Mouse (Mus musculus) testis, adult 2 months (tissue): Measurements from ENCODE around the gene Car6. TPM values are rescaled to one million over a fixed set of nuclear protein-coding genes. Genes with fewer than 3 reads are reported as not detected.
A peak's percentile ranks its signal among the peaks of the same experiment; 100 is the strongest.

ENCODE experiments used
- H3K27ac ChIP-seq: fragments of 200-500 bp; 2 replicates; pipeline ENCODE4 v1.5.1; 2012; ENCODE audit warnings: low read depth, low read length; ENCODE audit not compliant: control insufficient read depth, insufficient read depth
- H3K27me3 ChIP-seq: fragments of 200-500 bp; 2 replicates; pipeline ENCODE4 v1.6.1; 2012; ENCODE audit warnings: mild to moderate bottlenecking, low read length, moderate library complexity; ENCODE audit not compliant: control insufficient read depth, insufficient read depth
- H3K36me3 ChIP-seq: fragments of 200-500 bp; 2 replicates; pipeline ENCODE4 v1.6.1; 2012; ENCODE audit warnings: mild to moderate bottlenecking, low read length; ENCODE audit not compliant: control insufficient read depth, insufficient read depth
- H3K4me1 ChIP-seq: fragments of 200-500 bp; 2 replicates; pipeline ENCODE4 v1.6.1; 2012; ENCODE audit warnings: low read length; ENCODE audit not compliant: control insufficient read depth, insufficient read depth
- H3K4me3 ChIP-seq: fragments of 200-500 bp; 2 replicates; pipeline ENCODE4 v1.5.1; 2012; ENCODE audit warnings: low read depth, mild to moderate bottlenecking, low read length, moderate library complexity, mixed read lengths; ENCODE audit not compliant: control insufficient read depth
- CTCF ChIP-seq: fragments of 200-500 bp; IDR thresholded peaks from 2 replicates; pipeline ENCODE4 v1.5.1; 2012; ENCODE audit warnings: low read depth, mild to moderate bottlenecking, inconsistent platforms, low read length, moderate library complexity; ENCODE audit not compliant: control insufficient read depth, insufficient read depth, insufficient replicate concordance
- POLR2A ChIP-seq: fragments of 200-500 bp; IDR thresholded peaks from 2 replicates; pipeline ENCODE4 v1.6.1; 2012; ENCODE audit warnings: low read depth, mild to moderate bottlenecking, inconsistent platforms, low read length, moderate library complexity; ENCODE audit not compliant: control insufficient read depth
- polyA plus RNA-seq: library from polyadenylated mRNA; depleted of rRNA; stranded (reverse); fragments of >200 nt; gene quantifications from 2 replicates; pipeline ENCODE4 v1.2.3, GENCODE M21; 2012

Car6 gene
- polyA plus RNA-seq, 1 experiment = 0.10 TPM

GRCm38 (mm10) chr4:150240381-150240886, 39.3 kb upstream of the Car6 start:
- Histone ChIP-seq H3K27ac (no peak overlapping the region), H3K4me3 (no peak overlapping the region), H3K4me1 (peaks cover 12% of the 10 kb centered on the region), H3K36me3 (peaks cover 4% of the 10 kb centered on the region), H3K27me3 (no peaks in the 10 kb centered on the region)
- TF ChIP-seq POLR2A = no peak
- TF ChIP-seq CTCF = no peak

DNA sequence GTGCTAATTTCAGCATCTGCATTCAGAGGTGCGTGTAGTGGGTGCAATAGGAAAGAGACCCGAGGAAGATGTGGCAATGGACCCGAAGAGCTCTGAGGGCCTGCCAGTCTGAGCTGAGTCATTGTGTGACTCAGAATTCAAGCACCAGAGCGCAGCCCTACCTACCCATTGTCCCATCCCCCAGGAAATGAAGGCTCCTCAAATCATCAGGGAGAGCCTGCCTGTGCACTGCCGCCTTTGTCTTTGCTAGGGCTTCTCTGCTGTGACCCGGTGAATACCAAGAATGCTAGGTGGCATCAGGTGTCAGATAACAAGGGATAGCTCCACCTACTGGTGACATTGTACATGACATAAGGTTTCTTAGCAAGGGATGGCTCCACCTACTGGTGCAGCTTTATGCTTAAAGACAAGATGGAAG, 38.8 kb upstream of the Car6 start:
- Histone ChIP-seq H3K27me3 (no peaks in the 10 kb centered on the region), H3K27ac (no peak overlapping the region), H3K4me3 (no peak overlapping the region), H3K36me3 (peaks cover 3% of the 10 kb centered on the region), H3K4me1 (peaks cover 12% of the 10 kb centered on the region)
- TF ChIP-seq CTCF (peak; percentile 42; the same call in 1 of the 2 replicates), POLR2A (no peak)

DNA sequence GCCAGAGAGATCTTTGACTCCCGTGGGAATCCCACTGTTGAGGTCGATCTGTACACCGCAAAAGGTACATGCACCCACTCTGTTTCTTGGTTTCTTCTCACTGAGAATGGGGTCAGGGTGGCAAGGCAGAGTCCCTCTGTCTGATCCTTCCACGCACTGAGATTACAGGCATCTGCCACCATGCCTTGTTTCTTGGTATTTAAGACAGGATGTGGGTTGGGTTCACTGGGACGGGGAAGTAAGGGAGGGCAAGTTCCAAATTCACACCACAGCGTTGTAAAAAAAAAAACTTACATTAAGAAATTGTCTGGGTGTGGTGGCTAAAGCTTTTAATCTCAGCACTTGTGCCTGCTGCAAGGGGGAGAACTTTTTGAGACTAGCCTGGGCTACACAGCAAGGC, 38.4 kb upstream of the Car6 start:
- Histone ChIP-seq H3K4me1 (peaks cover 12% of the 10 kb centered on the region), H3K27ac (no peak overlapping the region), H3K4me3 (no peak overlapping the region), H3K36me3 (peaks cover 3% of the 10 kb centered on the region), H3K27me3 (no peaks in the 10 kb centered on the region)
- no peak for TF ChIP-seq POLR2A
- TF ChIP-seq CTCF = no peak

DNA sequence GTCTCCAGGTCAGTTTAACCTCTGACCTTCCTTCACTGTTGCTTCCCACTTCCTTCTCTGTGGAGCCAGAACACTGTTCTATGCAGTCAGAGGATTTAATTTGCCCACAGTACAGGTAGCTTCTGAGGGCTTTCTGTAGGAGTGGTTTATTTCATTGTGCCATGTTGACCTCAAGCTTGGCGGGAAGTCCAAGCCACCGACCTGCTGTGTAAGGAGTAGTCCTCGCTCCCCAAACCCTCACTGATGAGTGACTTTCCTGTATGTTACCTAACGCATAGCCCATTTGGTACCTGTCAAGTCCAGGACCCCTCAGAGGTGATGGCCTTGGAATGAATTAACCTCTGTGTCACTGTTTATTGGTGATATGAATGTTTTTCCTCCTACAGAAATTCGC, 38.0 kb upstream of the Car6 start:
- H3K27me3 ChIP-seq = no peaks in the 10 kb centered on the region
- 0 out of 2 replicates have a peak overlapping the region, but pooled peaks have one; percentile 6 for H3K27ac ChIP-seq
- H3K36me3 ChIP-seq = peaks cover 3% of the 10 kb centered on the region
- H3K4me1 ChIP-seq = peaks cover 12% of the 10 kb centered on the region
- TF ChIP-seq POLR2A = no peak
- TF ChIP-seq CTCF = no peak
- H3K4me3 ChIP-seq = no peak overlapping the region

GRCm38 (mm10) chr4:150238433-150239086, 37.4 kb upstream of the Car6 start:
- H3K4me1 ChIP-seq = peaks cover 12% of the 10 kb centered on the region
- TF ChIP-seq POLR2A = no peak
- TF ChIP-seq CTCF = no peak
- H3K27me3 ChIP-seq = no peaks in the 10 kb centered on the region
- H3K36me3 ChIP-seq = peaks cover 3% of the 10 kb centered on the region
- no peak overlapping the region for H3K4me3 ChIP-seq
- H3K27ac ChIP-seq = 0 out of 2 replicates have a peak overlapping the region, but pooled peaks have one; percentile 6

DNA sequence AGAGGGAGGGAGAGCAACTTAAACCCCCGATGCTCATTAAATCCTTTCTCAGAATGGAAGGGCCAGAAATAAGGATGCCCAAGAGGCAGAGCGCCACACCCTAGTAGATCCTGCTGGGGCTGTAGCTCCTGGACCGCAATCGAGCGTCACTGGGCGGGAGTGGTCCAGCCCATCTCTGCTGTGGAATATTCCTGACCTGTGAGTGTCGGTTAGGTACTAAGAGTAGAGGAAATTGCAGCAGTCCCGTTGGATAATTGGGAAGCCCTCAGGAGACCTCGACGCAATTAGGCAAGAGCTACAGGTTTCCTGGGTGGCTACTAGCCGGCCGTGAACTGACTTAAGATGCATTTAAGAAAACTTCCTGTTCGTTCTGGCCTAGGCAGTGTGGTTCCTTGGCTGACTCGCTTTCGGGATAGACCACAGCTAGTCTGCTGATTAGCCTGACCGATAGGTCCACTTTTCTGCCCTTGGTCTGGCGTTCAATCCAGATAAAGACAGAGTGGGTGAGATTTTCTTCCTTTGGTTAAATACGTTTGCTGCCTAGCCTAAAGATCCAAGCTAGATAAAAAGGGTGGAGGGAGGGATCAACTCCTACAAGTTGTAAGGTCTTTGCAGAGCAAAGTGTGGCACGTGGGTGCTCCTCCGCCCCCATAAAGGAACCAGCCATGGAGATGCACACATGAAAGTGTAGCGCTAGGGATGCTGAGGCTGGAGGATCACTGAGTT, 36.7 kb upstream of the Car6 start:
- H3K4me1 ChIP-seq = peaks cover 12% of the 10 kb centered on the region
- no peak for TF ChIP-seq POLR2A
- TF ChIP-seq CTCF = no peak
- H3K27ac ChIP-seq = peak overlapping the region; percentile 87
- peaks cover 1% of the 10 kb centered on the region for H3K36me3 ChIP-seq
- H3K4me3 ChIP-seq = peak overlapping the region; percentile 94
- H3K27me3 ChIP-seq = no peaks in the 10 kb centered on the region

GRCm38 (mm10) chr4:150236521-150237481, 35.7 kb upstream of the Car6 start, which contains the start of gene Eno1:
Eno1 (plus strand) TSS chr4:150236721.
- Histone ChIP-seq H3K36me3 (no peaks in the 10 kb centered on the region; the same call in 1 of the 2 replicates), H3K27me3 (no peaks in the 10 kb centered on the region), H3K4me1 (peaks cover 15% of the 10 kb centered on the region), H3K27ac (peak within 1 kb of the TSS; percentile 94), H3K4me3 (peak within 1 kb of the TSS; percentile 94)
- TF ChIP-seq CTCF = no peak
- TF ChIP-seq POLR2A = peak; percentile 72; the same call in 1 of the 2 replicates
